7 mouse cellular contexts compared by ENCODE assay signal in the genomic region with DNA sequence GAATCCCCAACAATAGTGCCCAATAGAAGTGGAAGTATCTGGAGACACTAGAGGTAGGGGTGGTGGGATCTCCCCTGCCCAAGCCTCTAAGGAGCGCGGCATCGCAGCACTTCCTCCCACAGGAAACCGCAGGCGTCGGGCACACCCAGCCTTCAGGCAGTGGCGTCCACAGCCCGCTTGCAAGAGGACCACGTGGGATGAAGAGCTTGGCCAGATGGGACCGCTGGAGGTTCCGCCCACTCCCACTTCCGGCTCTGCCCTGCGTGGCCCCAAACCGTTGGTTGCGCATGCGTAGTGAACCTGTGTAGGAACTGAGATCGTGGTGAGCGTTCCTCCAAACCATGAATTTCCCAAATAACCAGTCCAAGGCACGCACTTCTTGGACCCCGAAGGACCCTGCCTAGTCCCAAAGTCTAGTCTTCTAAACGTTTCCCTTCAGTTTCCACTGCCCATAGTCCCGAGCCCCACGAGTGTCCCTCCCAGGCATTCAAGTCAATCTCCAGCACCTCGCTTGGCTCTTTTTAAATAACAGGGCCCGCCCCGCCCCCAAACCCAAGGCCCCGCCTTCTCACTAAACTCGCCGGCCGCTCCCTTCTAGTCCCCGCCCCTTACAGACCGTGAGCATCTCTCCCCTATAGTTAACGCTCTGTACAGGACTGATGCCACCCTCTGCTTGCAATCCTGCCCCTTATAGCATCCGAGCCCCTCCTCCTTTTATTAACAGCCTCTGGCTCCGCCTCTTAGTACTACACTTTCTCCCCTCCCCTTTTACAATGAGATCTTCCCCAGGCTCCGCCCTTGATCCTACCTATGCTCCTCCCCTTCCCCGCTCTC. TPM values are rescaled to one million over a fixed set of nuclear protein-coding genes. Genes with fewer than 3 reads are reported as not detected.
A peak's percentile ranks its signal among the peaks of the same experiment; 100 is the strongest.
DNase-seq lines count a peak whose midpoint lies in the region; ATAC-seq and TF ChIP-seq lines count a peak whose summit lies in the region.

No protein-coding gene starts in this region.

- H3K36me3 ChIP-seq in embryonic facial prominence, embryonic 14.5 days (ENCODE audit: control insufficient read depth, insufficient read depth, low read length), result peaks cover 11% of the 10 kb centered on the region
- H3K36me3 ChIP-seq in heart, adult 2 months (ENCODE audit: control insufficient read depth, insufficient read depth, low read length), result no peaks in the 10 kb centered on the region
- H3K36me3 ChIP-seq in limb, embryonic 13.5 days, result peaks cover 7% of the 10 kb centered on the region
- no peaks in the 10 kb centered on the region for H3K36me3 ChIP-seq in midbrain, embryonic 16.5 days (ENCODE audit: control insufficient read depth, insufficient read depth, low read length)

- peak overlapping the region; percentile 42 for H3K4me3 ChIP-seq in embryonic facial prominence, embryonic 14.5 days (ENCODE audit: low read depth, low read length)
- peak overlapping the region; percentile 50 for H3K4me3 ChIP-seq in heart, adult 2 months
- peak overlapping the region; percentile 44 for H3K4me3 ChIP-seq in limb, embryonic 13.5 days
- peak overlapping the region; percentile 51 for H3K4me3 ChIP-seq in midbrain, embryonic 16.5 days (ENCODE audit: low read depth, low read length)

- no peaks in the 10 kb centered on the region for H3K79me2 ChIP-seq in heart, adult 2 months (replicated peaks; ENCODE audit: control insufficient read depth, insufficient read depth, low read length)

- peak; percentile 90 for ATAC-seq in embryonic facial prominence, embryonic 14.5 days (ENCODE audit: low read depth)
- ATAC-seq in limb, embryonic 13.5 days (ENCODE audit: low FRiP score, low read depth), result peak; percentile 84
- ATAC-seq in midbrain, embryonic 16.5 days, result peak; percentile 90

- peaks cover 26% of the 10 kb centered on the region for H3K4me1 ChIP-seq in embryonic facial prominence, embryonic 14.5 days (ENCODE audit: control insufficient read depth, insufficient read depth, low read length)
- peaks cover 11% of the 10 kb centered on the region for H3K4me1 ChIP-seq in heart, adult 2 months (ENCODE audit: control insufficient read depth, insufficient read depth, low read length)
- H3K4me1 ChIP-seq in limb, embryonic 13.5 days, result peaks cover 42% of the 10 kb centered on the region
- H3K4me1 ChIP-seq in midbrain, embryonic 16.5 days (ENCODE audit: control insufficient read depth, insufficient read depth, low read length), result peaks cover 3% of the 10 kb centered on the region; the same call in 1 of the 2 replicates

- WGBS in embryonic facial prominence, embryonic 14.5 days, result under 1% methylated on average over 36 of the region's 37 CpGs
- under 1% methylated on average over 37 of the region's 37 CpGs for WGBS in heart, adult 2 months
- WGBS in limb, embryonic 13.5 days, result under 1% methylated on average over 37 of the region's 37 CpGs
- WGBS in midbrain, embryonic 16.5 days, result under 1% methylated on average over 37 of the region's 37 CpGs

- peak; percentile 81 for TF ChIP-seq POLR2A in heart, adult 2 months (IDR thresholded peaks at IDR 0.05; ENCODE audit: insufficient read depth, low read depth, low read length)

- intact Hi-C loops in heart, adult 2 months (cut with DNase I), result loop anchor here (1.0 to 5.0 kb wide), 3 partner anchors 26 to 206 kb away; a partner anchor contains a TSS

- H3K9ac ChIP-seq in embryonic facial prominence, embryonic 14.5 days (ENCODE audit: low read depth, low read length), result peak overlapping the region; percentile 58
- H3K9ac ChIP-seq in heart, adult 2 months (ENCODE audit: low read depth, low read length), result peak overlapping the region; percentile 71
- H3K9ac ChIP-seq in limb, embryonic 13.5 days, result peak overlapping the region; percentile 53
- H3K9ac ChIP-seq in midbrain, embryonic 16.5 days (ENCODE audit: low read depth, low read length), result peak overlapping the region; percentile 59

- H3K27me3 ChIP-seq in embryonic facial prominence, embryonic 14.5 days (replicated peaks; ENCODE audit: control insufficient read depth, insufficient read depth, low read length), result no peaks in the 10 kb centered on the region
- no peaks in the 10 kb centered on the region for H3K27me3 ChIP-seq in heart, adult 2 months (ENCODE audit: control insufficient read depth, insufficient read depth, low read length)
- peaks cover 13% of the 10 kb centered on the region for H3K27me3 ChIP-seq in limb, embryonic 13.5 days
- peaks cover 3% of the 10 kb centered on the region; the same call in 1 of the 2 replicates for H3K27me3 ChIP-seq in midbrain, embryonic 16.5 days (ENCODE audit: control insufficient read depth, insufficient read depth, low read depth, low read length)

- TF ChIP-seq CTCF in heart, adult 2 months (IDR thresholded peaks at IDR 0.05), result no peak

- peak; percentile 67 to 90 for DNase-seq in adrenal gland, postnatal 4 days (ENCODE audit: low spot score in 2 of 2)
- DNase-seq in embryonic facial prominence, embryonic 14.5 days (ENCODE audit: low spot score), result peak; percentile 99
- DNase-seq in heart, adult 2 months, result peak; percentile 94 to 97
- peak; percentile 94 to 95 for DNase-seq in kidney, adult 8-10 months
- peak; percentile 85 to 94 for DNase-seq in spleen, postnatal 10 days (ENCODE audit: low spot score in 2 of 2)

- peak overlapping the region; percentile 65 for H3K4me2 ChIP-seq in embryonic facial prominence, embryonic 14.5 days (ENCODE audit: low read depth, low read length)
- peak overlapping the region; percentile 64 for H3K4me2 ChIP-seq in limb, embryonic 13.5 days (replicated peaks)
- peak overlapping the region; percentile 68 for H3K4me2 ChIP-seq in midbrain, embryonic 16.5 days (ENCODE audit: low read length)

- peak; percentile 87 for TF ChIP-seq EP300 in heart, adult 2 months (IDR thresholded peaks at IDR 0.05; ENCODE audit: insufficient read depth, low read depth, low read length)

- H3K9me3 ChIP-seq in embryonic facial prominence, embryonic 14.5 days (ENCODE audit: control insufficient read depth, low read length), result peaks cover 9% of the 10 kb centered on the region; the same call in 1 of the 2 replicates
- peaks cover 8% of the 10 kb centered on the region; the same call in 1 of the 2 replicates for H3K9me3 ChIP-seq in limb, embryonic 13.5 days
- H3K9me3 ChIP-seq in midbrain, embryonic 16.5 days (replicated peaks; ENCODE audit: control insufficient read depth, low read length, poor library complexity, severe bottlenecking), result no peaks in the 10 kb centered on the region

- peak overlapping the region; percentile 95 for H3K27ac ChIP-seq in embryonic facial prominence, embryonic 14.5 days (replicated peaks; ENCODE audit: low read depth, low read length)
- peak overlapping the region; percentile 94 for H3K27ac ChIP-seq in heart, adult 2 months
- H3K27ac ChIP-seq in limb, embryonic 13.5 days, result peak overlapping the region; percentile 94
- H3K27ac ChIP-seq in midbrain, embryonic 16.5 days (ENCODE audit: low read length), result peak overlapping the region; percentile 80

RNA-seq across cellular contexts. Expression of a gene that starts 0.7 kb away (rescaled TPM):
- total RNA-seq in adrenal gland, postnatal 4 days (2021), result 1 to 10 TPM; 8.8 to 10.0 TPM
- 3.7 and 5.0 TPM in 2 replicates for polyA plus RNA-seq in embryonic facial prominence, embryonic 14.5 days (2014; fragmentation: Nextera tagmentation; extraction: Ambion mirVana)
- 1 to 10 TPM in 1 of 2 experiments, under 1 TPM in 1; 0.94 to 1.0 TPM for total RNA-seq in heart, adult 2 months (2021)
- polyA plus RNA-seq in heart, adult 2 months (2012; rRNA removed), result 1.7 and 2.1 TPM in 2 replicates
- 4.1 and 4.8 TPM in 2 replicates for polyA plus RNA-seq in limb, embryonic 13.5 days (2015; fragmentation: Nextera tagmentation; extraction: Ambion mirVana)
- polyA plus RNA-seq in midbrain, embryonic 16.5 days (2015; fragmentation: Nextera tagmentation; extraction: Ambion mirVana), result 6.4 and 7.9 TPM in 2 replicates

RNA-seq across cellular contexts. Expression of a gene that starts 1.9 kb away (rescaled TPM):
- 100 to 1,000 TPM; 191 to 202 TPM for total RNA-seq in adrenal gland, postnatal 4 days (2021)
- polyA plus RNA-seq in embryonic facial prominence, embryonic 14.5 days (2014; fragmentation: Nextera tagmentation; extraction: Ambion mirVana), result 298 and 316 TPM in 2 replicates
- total RNA-seq in heart, adult 2 months (2021), result 10 to 100 TPM; 24.2 to 29.2 TPM
- 59.7 and 77.7 TPM in 2 replicates for polyA plus RNA-seq in heart, adult 2 months (2012; rRNA removed)
- 181 and 186 TPM in 2 replicates for polyA plus RNA-seq in limb, embryonic 13.5 days (2015; fragmentation: Nextera tagmentation; extraction: Ambion mirVana)
- 18.3 and 19.9 TPM in 2 replicates for polyA plus RNA-seq in midbrain, embryonic 16.5 days (2015; fragmentation: Nextera tagmentation; extraction: Ambion mirVana)

RNA-seq across cellular contexts. Expression of a gene that starts 26.4 kb away (rescaled TPM):
- 10 to 100 TPM; 30.2 to 33.3 TPM for total RNA-seq in adrenal gland, postnatal 4 days (2021)
- polyA plus RNA-seq in embryonic facial prominence, embryonic 14.5 days (2014; fragmentation: Nextera tagmentation; extraction: Ambion mirVana), result 3.9 and 5.8 TPM in 2 replicates
- total RNA-seq in heart, adult 2 months (2021), result 100 to 1,000 TPM; 113 to 132 TPM
- polyA plus RNA-seq in heart, adult 2 months (2012; rRNA removed), result 205 and 206 TPM in 2 replicates
- polyA plus RNA-seq in limb, embryonic 13.5 days (2015; fragmentation: Nextera tagmentation; extraction: Ambion mirVana), result 4.9 and 5.2 TPM in 2 replicates
- 6.3 and 6.9 TPM in 2 replicates for polyA plus RNA-seq in midbrain, embryonic 16.5 days (2015; fragmentation: Nextera tagmentation; extraction: Ambion mirVana)

RNA-seq across cellular contexts. Expression of a gene that starts 26.6 kb away (rescaled TPM):
- under 1 TPM; 0.79 to 0.95 TPM for total RNA-seq in adrenal gland, postnatal 4 days (2021)
- polyA plus RNA-seq in embryonic facial prominence, embryonic 14.5 days (2014; fragmentation: Nextera tagmentation; extraction: Ambion mirVana), result 0.68 and 0.87 TPM in 2 replicates
- not detected for total RNA-seq in heart, adult 2 months (2021)
- 0.38 and 0.53 TPM in 2 replicates for polyA plus RNA-seq in heart, adult 2 months (2012; rRNA removed)
- 0.43 and 0.46 TPM in 2 replicates for polyA plus RNA-seq in limb, embryonic 13.5 days (2015; fragmentation: Nextera tagmentation; extraction: Ambion mirVana)
- not detected in 2 replicates for polyA plus RNA-seq in midbrain, embryonic 16.5 days (2015; fragmentation: Nextera tagmentation; extraction: Ambion mirVana)

RNA-seq across cellular contexts. Expression of a gene that starts 45.0 kb away (rescaled TPM):
- total RNA-seq in adrenal gland, postnatal 4 days (2021), result 1 to 10 TPM; 2.0 to 2.1 TPM
- polyA plus RNA-seq in embryonic facial prominence, embryonic 14.5 days (2014; fragmentation: Nextera tagmentation; extraction: Ambion mirVana), result 0.63 and 1.0 TPM in 2 replicates
- total RNA-seq in heart, adult 2 months (2021), result under 1 TPM; 0.31 to 0.43 TPM
- 0.56 and 0.92 TPM in 2 replicates for polyA plus RNA-seq in heart, adult 2 months (2012; rRNA removed)
- polyA plus RNA-seq in limb, embryonic 13.5 days (2015; fragmentation: Nextera tagmentation; extraction: Ambion mirVana), result 0.43 and 0.59 TPM in 2 replicates
- 3.4 and 4.8 TPM in 2 replicates for polyA plus RNA-seq in midbrain, embryonic 16.5 days (2015; fragmentation: Nextera tagmentation; extraction: Ambion mirVana)

Comparison
In these comparisons a context has a peak if more than half of its experiments do, and no peak if none do; other contexts are left out.
1. Peak in every context shown above with its lines: DNase-seq, ATAC-seq, H3K4me3 ChIP-seq and H3K27ac ChIP-seq.
2. RNA of a gene that starts 26.4 kb away (polyA plus RNA-seq): 205 to 206 TPM in heart, adult 2 months; 6.3 to 6.9 TPM in midbrain, embryonic 16.5 days, 4.9 to 5.2 TPM in limb, embryonic 13.5 days and 3.9 to 5.8 TPM in embryonic facial prominence, embryonic 14.5 days; every median in the first group is over 10 times any median in the second.